Mouse (Mus musculus) liver, postnatal 0 days (tissue): ENCODE measurements around the gene 0610010K14Rik. TPM values are rescaled to one million over a fixed set of nuclear protein-coding genes. Genes with fewer than 3 reads are reported as not detected.

Experiments used
- ATAC-seq: fragments of 200-750 bp; cut with Nextera tagmentation; 2 replicates; pipeline ENCODE4 v1.8.0; 2017; ENCODE audit warnings: mild to moderate bottlenecking, moderate library complexity
- DNase-seq: peaks from one replicate; pipeline ENCODE4 v3.0.0-alpha.2; 2016
- H3K27ac ChIP-seq: fragments of 300-500 bp; sonication (generic); 2 replicates; pipeline ENCODE4 v1.5.1; 2014; ENCODE audit warnings: antibody characterized with exemption, moderate library complexity, mild to moderate bottlenecking, low read depth
- H3K27me3 ChIP-seq: fragments of 300-500 bp; sonication (generic); 2 replicates; pipeline ENCODE4 v1.6.1; 2014; ENCODE audit warnings: low read length, control low read depth, mixed read lengths; ENCODE audit not compliant: insufficient read depth
- H3K36me3 ChIP-seq: fragments of 300-500 bp; sonication (generic); replicated peaks from 2 replicates; pipeline ENCODE4 v1.6.1; 2014; ENCODE audit warnings: mild to moderate bottlenecking, control low read depth, low read length, moderate library complexity, mixed read lengths; ENCODE audit not compliant: insufficient read depth
- H3K4me1 ChIP-seq: fragments of 300-500 bp; sonication (generic); 2 replicates; pipeline ENCODE4 v1.6.1; 2014; ENCODE audit warnings: antibody characterized with exemption, mild to moderate bottlenecking, control low read depth; ENCODE audit not compliant: insufficient read depth
- H3K4me2 ChIP-seq: fragments of 300-500 bp; sonication (generic); 2 replicates; pipeline ENCODE4 v1.6.1; 2014; ENCODE audit warnings: low read depth, mild to moderate bottlenecking, low read length, moderate library complexity, mixed read lengths
- H3K4me3 ChIP-seq: fragments of 300-500 bp; sonication (generic); 2 replicates; pipeline ENCODE4 v1.5.1; 2014; ENCODE audit warnings: low read depth, low read length
- H3K9ac ChIP-seq: fragments of 300-500 bp; sonication (generic); replicated peaks from 2 replicates; pipeline ENCODE4 v1.6.1; 2014; ENCODE audit warnings: mild to moderate bottlenecking, moderate library complexity
- H3K9me3 ChIP-seq: fragments of 300-500 bp; sonication (generic); 2 replicates; pipeline ENCODE4 v1.6.1; 2016; ENCODE audit warnings: mild to moderate bottlenecking, control low read depth, low read length, mixed read lengths
- CTCF ChIP-seq: sonication (generic); IDR thresholded peaks from 2 replicates; pipeline ENCODE4 v1.5.1; 2016; ENCODE audit warnings: antibody characterized with exemption, low read depth
- EP300 ChIP-seq: IDR thresholded peaks from 2 replicates; pipeline ENCODE4 v1.6.1; 2016; ENCODE audit warnings: antibody characterized with exemption, low read depth, mild to moderate bottlenecking
- WGBS: fragments of 180-500 bp; shearing (Covaris S2); extraction: QIAGEN DNeasy Blood & Tissue Kit; methylation state at CpG from one replicate; pipeline ENCODE4 v1.1.7; 2014; ENCODE audit not compliant: insufficient replicate concordance; 5-methylcytosine and 5-hydroxymethylcytosine counted together
- polyA plus RNA-seq: library from polyadenylated mRNA; unstranded; fragments of >200 nt; fragmentation: Nextera tagmentation; extraction: Ambion mirVana; gene quantifications from 2 replicates; pipeline ENCODE4 v1.2.1, GENCODE M21; 2015

Gene 0610010K14Rik
- 48.9 and 55.2 TPM in 2 replicates for polyA plus RNA-seq

DNA sequence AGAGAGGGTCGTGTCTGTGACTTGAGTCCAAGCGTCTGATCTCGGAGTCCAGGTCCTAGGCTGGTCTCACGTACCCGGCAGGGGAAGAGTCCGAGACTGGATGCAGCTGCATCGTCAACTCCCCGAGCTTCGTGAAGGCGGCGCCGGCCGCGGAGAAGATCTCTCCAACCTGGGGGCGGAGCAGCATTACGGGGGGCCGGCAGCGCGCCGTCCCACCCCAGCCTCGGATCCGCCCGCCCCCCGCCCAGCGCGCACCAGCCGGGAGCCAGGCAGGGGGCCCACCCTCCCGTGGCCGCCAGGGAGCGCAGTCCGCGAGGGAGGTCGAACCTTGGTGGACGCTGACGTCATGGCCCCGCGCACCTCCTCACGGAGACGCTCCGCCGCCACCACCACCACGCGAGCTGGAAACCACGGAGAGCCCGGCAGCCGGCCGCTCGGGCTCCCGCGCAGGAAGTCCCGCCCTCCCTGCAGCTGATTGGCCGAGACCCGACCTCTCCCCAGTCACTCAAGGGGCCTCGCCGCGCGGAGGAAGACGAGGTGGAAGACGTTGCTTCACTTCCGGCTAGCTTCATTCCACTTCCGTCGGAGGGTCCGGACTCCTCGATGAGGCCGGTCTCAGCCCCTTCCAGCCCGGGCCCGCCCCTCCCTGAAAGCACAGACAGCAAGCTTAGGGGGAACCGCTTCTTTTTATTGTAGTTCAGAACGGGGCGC lies at the start of gene 0610010K14Rik:
TSS of gene 0610010K14Rik (minus strand) at position 458 of the 711 bp plus-strand sequence.
- peaks cover 21% of the 10 kb centered on the region for H3K4me1 ChIP-seq

DNA sequence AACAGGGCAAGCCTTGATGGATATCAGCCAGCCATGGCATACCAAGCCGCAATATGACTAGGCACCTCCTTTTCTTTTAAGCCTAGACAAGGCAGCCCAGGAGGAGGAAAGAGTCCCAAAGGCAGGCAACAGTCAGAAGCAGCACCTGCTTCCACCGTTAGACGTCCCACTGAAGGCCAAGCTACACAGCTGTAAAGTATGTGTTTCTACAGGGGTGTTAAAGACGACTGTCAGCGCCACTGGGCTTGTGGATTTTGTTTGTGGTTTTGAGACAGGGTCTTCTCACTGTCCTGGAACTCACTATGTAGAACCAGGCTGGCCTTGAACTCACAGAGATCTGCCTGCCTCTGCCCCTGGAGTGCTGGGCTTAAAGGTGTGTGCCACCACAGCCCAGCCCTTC lies 48.0 kb upstream of the 0610010K14Rik start:
- DNase-seq (no peak), ATAC-seq (no peak)
- H3K27me3 ChIP-seq: no peaks in the 10 kb centered on the region
- H3K27ac ChIP-seq: no peak overlapping the region
- no peaks in the 10 kb centered on the region for H3K9me3 ChIP-seq
- H3K9ac ChIP-seq: no peak overlapping the region
- H3K4me3 ChIP-seq: no peak overlapping the region
- H3K36me3 ChIP-seq: no peaks in the 10 kb centered on the region
- TF ChIP-seq CTCF (no peak), EP300 (no peak)
- H3K4me2 ChIP-seq: no peak overlapping the region
- H3K4me1 ChIP-seq: no peaks in the 10 kb centered on the region
- 66% methylated on average over 5 of the region's 5 CpGs for WGBS

More for the DNA sequence above, at the start of gene 0610010K14Rik:
- no peaks in the 10 kb centered on the region for H3K27me3 ChIP-seq
- peak within 1 kb of the TSS; percentile 87 for H3K4me2 ChIP-seq
- peak; percentile 27; the same call in 1 of the 2 replicates for TF ChIP-seq EP300
- TF ChIP-seq CTCF: peak; percentile 79
- ATAC-seq (peak; percentile 92), DNase-seq (peak; percentile 98)
- H3K27ac ChIP-seq: peak within 1 kb of the TSS; percentile 94
- H3K36me3 ChIP-seq: peaks cover 11% of the 10 kb centered on the region; the same call in 1 of the 2 replicates
- peak within 1 kb of the TSS; percentile 96 for H3K9ac ChIP-seq
- peak within 1 kb of the TSS; percentile 92 for H3K4me3 ChIP-seq
- H3K9me3 ChIP-seq: no peaks in the 10 kb centered on the region
- under 1% methylated on average over 62 of the region's 70 CpGs for WGBS

DNA sequence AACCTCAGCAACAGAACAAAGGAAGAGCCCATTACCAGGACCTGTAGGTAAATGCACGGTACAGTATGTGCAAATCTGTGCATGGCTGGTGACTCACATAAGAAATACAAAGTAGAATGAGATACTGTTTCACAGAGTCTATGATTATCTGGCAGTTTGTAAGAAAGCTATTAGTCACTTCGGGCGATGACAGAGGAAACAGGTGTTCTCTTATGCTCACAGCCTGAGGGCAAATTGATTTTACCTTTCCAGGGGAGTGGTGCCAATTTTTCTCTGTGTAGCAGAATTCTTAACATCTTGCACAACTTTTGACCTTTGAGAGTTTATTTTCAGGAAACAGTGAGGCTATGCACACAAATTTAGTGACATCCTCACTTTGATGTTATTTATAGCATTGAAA lies 47.0 kb upstream of the 0610010K14Rik start:
- H3K4me1 ChIP-seq: no peaks in the 10 kb centered on the region
- no peaks in the 10 kb centered on the region for H3K27me3 ChIP-seq
- H3K36me3 ChIP-seq: no peaks in the 10 kb centered on the region
- H3K9me3 ChIP-seq: no peaks in the 10 kb centered on the region
- 40% methylated on average over 3 of the region's 3 CpGs for WGBS
- DNase-seq (no peak), ATAC-seq (peak; percentile 63)
- no peak for TF ChIP-seq EP300
- no peak for TF ChIP-seq CTCF
- H3K4me2 ChIP-seq: no peak overlapping the region
- H3K27ac ChIP-seq: no peak overlapping the region
- H3K9ac ChIP-seq: no peak overlapping the region
- no peak overlapping the region for H3K4me3 ChIP-seq

DNA sequence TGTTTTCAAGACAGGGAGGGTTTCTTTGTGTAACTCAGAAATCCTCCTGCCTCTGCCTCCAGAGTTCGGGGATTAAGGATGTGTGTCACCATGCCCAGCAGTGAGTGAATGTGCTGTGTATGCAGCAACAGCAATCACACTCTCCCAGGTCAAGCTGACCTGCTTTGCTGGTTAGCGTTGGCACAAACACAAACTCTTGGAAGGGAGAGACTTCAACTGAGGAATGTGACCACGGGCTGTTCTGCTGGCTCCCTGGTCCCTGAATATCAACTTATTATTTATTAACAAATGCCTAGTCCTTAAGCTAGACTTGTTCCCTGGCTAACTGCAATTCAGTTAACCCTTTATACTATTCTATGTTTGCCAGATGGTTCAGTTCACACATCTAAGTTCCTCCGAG lies 46.0 kb upstream of the 0610010K14Rik start:
- Histone ChIP-seq H3K27ac (no peak overlapping the region), H3K4me1 (no peaks in the 10 kb centered on the region), H3K4me3 (no peak overlapping the region), H3K9me3 (no peaks in the 10 kb centered on the region), H3K9ac (no peak overlapping the region), H3K4me2 (no peak overlapping the region), H3K27me3 (no peaks in the 10 kb centered on the region), H3K36me3 (no peaks in the 10 kb centered on the region)
- TF ChIP-seq EP300 (no peak), CTCF (no peak)
- ATAC-seq (no peak), DNase-seq (no peak)
- WGBS: 73% methylated on average over 4 of the region's 4 CpGs

DNA sequence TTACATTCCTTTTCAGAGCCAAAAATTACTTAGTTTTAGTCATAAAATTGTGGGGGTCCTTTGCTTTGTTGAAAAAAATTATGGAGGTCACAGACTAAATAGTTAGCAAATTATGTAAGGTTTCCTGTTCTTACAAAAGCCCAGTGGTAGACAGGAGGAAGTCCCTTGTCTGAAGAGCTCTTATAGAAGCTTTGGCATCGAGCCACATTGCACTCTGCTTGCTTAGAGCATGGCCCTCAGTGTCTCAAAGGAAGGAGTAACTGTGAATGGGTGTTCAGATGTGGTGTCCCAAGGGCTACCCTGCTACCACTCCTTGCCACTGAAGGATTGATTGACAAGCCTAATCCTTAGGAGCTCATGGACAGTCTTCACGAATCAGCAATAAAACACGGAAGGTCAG lies 42.7 kb upstream of the 0610010K14Rik start:
- H3K9ac ChIP-seq: no peak overlapping the region
- TF ChIP-seq EP300 (no peak), CTCF (no peak)
- H3K4me1 ChIP-seq: no peaks in the 10 kb centered on the region
- WGBS: 34% methylated on average over 3 of the region's 3 CpGs
- H3K27me3 ChIP-seq: no peaks in the 10 kb centered on the region
- no peak overlapping the region for H3K27ac ChIP-seq
- DNase-seq: no peak
- no peak for ATAC-seq
- H3K9me3 ChIP-seq: no peaks in the 10 kb centered on the region
- no peak overlapping the region for H3K4me2 ChIP-seq
- no peaks in the 10 kb centered on the region for H3K36me3 ChIP-seq
- H3K4me3 ChIP-seq: no peak overlapping the region

DNA sequence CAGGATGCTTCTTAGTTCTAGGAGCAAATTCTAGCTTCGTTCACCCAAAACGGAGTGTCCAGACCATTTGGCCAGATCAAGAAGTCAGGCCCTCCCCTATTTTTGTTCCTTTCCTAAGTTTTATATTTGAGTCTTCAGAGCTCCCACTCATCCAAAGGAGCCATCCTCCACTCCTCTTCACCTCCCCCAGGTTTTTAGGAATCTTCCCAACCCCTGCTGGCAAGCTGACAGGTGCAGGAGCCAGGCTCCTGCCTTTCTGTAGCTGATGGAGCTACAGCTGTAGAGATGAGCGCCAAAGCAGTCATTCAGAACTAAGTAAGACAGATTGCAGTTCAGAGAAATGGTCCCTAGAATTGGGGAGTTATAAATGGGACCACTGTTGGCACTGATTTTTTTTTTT lies 41.2 kb upstream of the 0610010K14Rik start:
- no peak overlapping the region for H3K9ac ChIP-seq
- no peak overlapping the region for H3K27ac ChIP-seq
- H3K4me1 ChIP-seq: no peaks in the 10 kb centered on the region
- whole genome bisulfite sequencing: 78% methylated on average over 3 of the region's 3 CpGs
- ATAC-seq: no peak
- no peaks in the 10 kb centered on the region for H3K27me3 ChIP-seq
- DNase-seq: no peak
- TF ChIP-seq CTCF: no peak
- TF ChIP-seq EP300: no peak
- no peak overlapping the region for H3K4me2 ChIP-seq
- H3K36me3 ChIP-seq: no peaks in the 10 kb centered on the region
- no peak overlapping the region for H3K4me3 ChIP-seq
- no peaks in the 10 kb centered on the region for H3K9me3 ChIP-seq
